Mouse (Mus musculus): Measurements from ENCODE around the gene Tdgf1. TPM values are rescaled to one million over a fixed set of nuclear protein-coding genes. Genes with fewer than 3 reads are reported as not detected.
A peak's percentile ranks its signal among the peaks of the same experiment; 100 is the strongest.

The Tdgf1 gene
- polyA plus RNA-seq, 1 experiment from 2014 or later = not detected

DNA sequence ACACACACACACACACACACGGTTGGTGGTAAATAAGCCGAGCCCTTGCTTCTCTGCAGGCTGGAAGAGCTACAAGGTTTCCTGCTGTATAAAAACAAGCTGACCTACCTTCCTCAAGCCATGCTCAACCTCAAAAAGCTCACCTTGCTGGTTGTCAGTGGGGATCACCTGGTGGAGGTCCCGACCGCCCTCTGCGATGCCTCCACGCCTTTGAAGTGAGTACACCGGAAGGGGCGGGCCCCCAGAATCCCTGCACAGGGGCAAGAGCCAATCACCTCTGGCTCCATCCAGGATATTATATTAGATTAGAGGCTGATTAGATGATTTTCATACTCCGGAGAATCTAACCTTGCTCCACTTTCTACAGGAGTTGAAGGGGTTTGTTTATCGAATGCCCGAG, 33.5 kb upstream of the Tdgf1 start:
- no peak for ATAC-seq (ENCODE audit: insufficient number of reproducible peaks, insufficient read depth, low FRiP score, low TSS enrichment, low read depth)
- no peak overlapping the region for H3K9ac ChIP-seq (replicated peaks)
- no peak overlapping the region for H3K27ac ChIP-seq
- no peak overlapping the region for H3K4me2 ChIP-seq
- no peak overlapping the region for H3K4me3 ChIP-seq (replicated peaks)
- no peaks in the 10 kb centered on the region for H3K9me3 ChIP-seq
- H3K27me3 ChIP-seq = no peaks in the 10 kb centered on the region
- 91% methylated on average over 11 of the region's 11 CpGs for WGBS
- no peaks in the 10 kb centered on the region for H3K36me3 ChIP-seq
- H3K4me1 ChIP-seq (replicated peaks) = no peaks in the 10 kb centered on the region

DNA sequence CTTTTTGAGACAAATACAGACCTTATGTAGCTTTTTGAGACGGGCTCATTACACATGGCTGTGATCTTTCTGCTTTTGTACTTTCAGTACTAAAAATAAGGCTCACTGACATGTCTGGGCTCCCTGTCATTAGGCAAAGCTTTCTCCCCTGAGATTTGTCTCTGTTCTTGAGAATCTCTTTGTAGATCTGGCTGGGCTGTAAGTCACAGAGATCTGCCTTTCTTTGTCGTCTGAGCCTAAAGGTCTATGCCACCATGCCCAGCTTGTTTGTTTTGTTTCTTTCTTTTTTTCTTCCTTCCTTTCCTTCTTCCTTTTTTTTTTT, 19.9 kb upstream of the Tdgf1 start:
- Histone ChIP-seq H3K4me3 (replicated peaks) (no peak overlapping the region), H3K9ac (replicated peaks) (no peak overlapping the region), H3K27ac (no peak overlapping the region), H3K27me3 (no peaks in the 10 kb centered on the region), H3K4me1 (replicated peaks) (no peaks in the 10 kb centered on the region), H3K9me3 (no peaks in the 10 kb centered on the region), H3K4me2 (no peak overlapping the region), H3K36me3 (no peaks in the 10 kb centered on the region)
- 81% methylated on average over 2 of the region's 2 CpGs for WGBS
- ATAC-seq (ENCODE audit: insufficient number of reproducible peaks, insufficient read depth, low FRiP score, low TSS enrichment, low read depth) = no peak

DNA sequence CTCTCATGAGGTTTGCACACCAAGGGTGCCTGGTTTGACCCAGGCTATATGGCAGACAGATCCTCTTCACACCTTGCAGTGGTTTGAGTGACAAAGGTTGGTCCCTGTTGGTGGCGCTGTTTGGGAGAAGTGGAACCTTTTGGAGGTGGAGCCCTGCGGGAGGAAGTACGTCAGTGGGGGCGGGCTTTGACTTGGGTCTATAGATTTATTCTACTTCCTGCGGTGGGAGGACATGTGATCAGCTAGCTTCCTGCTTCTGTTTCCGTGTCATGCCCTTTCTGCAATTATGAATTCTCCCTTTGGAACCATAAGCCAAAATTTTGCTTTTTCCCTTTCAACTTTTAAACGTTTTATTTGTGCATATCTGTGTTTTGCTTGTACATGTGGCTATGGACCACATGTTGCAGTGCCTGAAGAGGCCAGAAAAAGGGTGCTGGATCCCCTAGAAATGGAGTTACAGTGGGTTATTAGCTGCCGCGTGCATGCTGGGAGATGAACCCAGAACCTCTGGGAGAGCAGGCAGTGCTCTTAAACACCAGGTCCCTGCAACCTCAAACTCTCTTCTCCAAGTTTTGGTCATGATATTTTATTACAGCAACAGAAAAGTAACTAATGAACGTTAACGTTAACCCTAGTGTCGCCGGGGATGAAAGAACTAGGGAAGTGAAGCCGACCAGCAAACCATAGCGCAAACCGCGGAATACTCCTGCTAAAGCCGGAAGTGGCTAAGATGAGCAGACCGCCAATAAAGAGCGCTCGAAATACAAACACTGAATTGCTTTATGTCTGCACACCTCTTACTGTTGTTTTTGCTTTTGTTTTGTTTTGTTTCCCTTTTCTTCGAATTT, 19.3 kb upstream of the Tdgf1 start:
- H3K4me1 ChIP-seq (replicated peaks) = no peaks in the 10 kb centered on the region
- 88% methylated on average over 22 of the region's 22 CpGs for WGBS

DNA sequence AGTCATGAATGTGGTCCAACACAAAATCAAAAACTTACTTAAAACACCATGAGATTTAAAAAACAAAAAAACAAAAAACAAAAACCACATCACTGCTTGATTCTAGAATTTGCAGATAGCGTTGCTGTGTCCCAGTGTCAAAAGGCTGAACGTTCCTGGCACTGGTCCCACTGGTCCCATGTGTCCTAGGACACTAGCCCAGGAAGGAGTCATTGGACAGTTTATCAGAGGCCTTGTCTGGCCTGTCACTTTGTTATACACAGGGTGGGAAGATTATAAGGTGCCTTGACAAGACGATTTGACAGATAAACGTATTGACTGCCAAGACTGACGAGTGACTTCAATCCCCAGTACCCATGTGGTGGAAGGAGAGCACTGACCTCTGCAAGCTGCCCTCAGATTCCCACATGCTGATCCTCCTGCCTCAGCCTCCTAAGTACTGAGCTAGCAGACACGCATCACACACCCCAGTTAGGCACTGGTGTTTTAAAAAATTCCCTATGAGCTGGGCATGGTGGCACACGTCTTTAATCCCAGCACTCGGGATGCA, 17.7 kb upstream of the Tdgf1 start:
- Histone ChIP-seq H3K36me3 (no peaks in the 10 kb centered on the region), H3K4me1 (replicated peaks) (no peaks in the 10 kb centered on the region), H3K4me3 (replicated peaks) (no peak overlapping the region), H3K9me3 (no peaks in the 10 kb centered on the region), H3K4me2 (no peak overlapping the region), H3K9ac (replicated peaks) (no peak overlapping the region), H3K27ac (no peak overlapping the region), H3K27me3 (no peaks in the 10 kb centered on the region)
- no peak for ATAC-seq (ENCODE audit: insufficient number of reproducible peaks, insufficient read depth, low FRiP score, low TSS enrichment, low read depth)
- 90% methylated on average over 8 of the region's 8 CpGs for WGBS

More for the DNA sequence above, 19.3 kb upstream of the Tdgf1 start:
- no peaks in the 10 kb centered on the region for H3K36me3 ChIP-seq
- no peaks in the 10 kb centered on the region for H3K9me3 ChIP-seq
- no peak overlapping the region for H3K4me3 ChIP-seq (replicated peaks)
- H3K4me2 ChIP-seq = no peak overlapping the region
- no peak overlapping the region for H3K27ac ChIP-seq
- no peak overlapping the region for H3K9ac ChIP-seq (replicated peaks)
- H3K27me3 ChIP-seq = no peaks in the 10 kb centered on the region
- no peak for ATAC-seq (ENCODE audit: insufficient number of reproducible peaks, insufficient read depth, low FRiP score, low TSS enrichment, low read depth)

DNA sequence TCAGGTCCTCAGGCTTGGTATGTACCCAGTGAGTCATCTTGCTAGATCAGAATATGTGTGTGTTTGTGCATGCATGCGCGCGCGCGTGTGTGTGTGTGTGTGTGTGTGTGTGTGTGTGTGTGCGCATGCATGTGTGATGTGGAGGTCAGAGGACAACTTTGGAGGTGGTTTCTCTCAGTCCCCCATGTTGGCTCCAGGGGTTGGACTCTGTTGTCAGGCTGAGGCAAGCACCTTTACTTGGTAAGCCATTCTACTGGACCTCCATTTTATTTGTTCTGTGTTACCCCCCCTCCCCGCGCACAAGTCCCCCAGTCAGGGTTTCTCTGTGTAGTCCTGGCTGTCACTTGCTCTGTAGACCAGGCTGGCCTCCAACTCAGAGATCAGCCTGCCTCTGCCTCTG, 15.4 kb upstream of the Tdgf1 start:
- H3K9me3 ChIP-seq = no peaks in the 10 kb centered on the region
- no peak overlapping the region for H3K4me3 ChIP-seq (replicated peaks)
- no peaks in the 10 kb centered on the region for H3K36me3 ChIP-seq
- H3K9ac ChIP-seq (replicated peaks) = no peak overlapping the region
- ATAC-seq (ENCODE audit: insufficient number of reproducible peaks, insufficient read depth, low FRiP score, low TSS enrichment, low read depth) = no peak
- peaks cover 2% of the 10 kb centered on the region for H3K27me3 ChIP-seq
- no peak overlapping the region for H3K27ac ChIP-seq
- 0 out of 2 replicates have a peak, but pooled peaks cover 6% of the 10 kb centered on the region for H3K4me1 ChIP-seq (replicated peaks)
- no peak overlapping the region for H3K4me2 ChIP-seq
- 98% methylated on average over 8 of the region's 8 CpGs for WGBS

DNA sequence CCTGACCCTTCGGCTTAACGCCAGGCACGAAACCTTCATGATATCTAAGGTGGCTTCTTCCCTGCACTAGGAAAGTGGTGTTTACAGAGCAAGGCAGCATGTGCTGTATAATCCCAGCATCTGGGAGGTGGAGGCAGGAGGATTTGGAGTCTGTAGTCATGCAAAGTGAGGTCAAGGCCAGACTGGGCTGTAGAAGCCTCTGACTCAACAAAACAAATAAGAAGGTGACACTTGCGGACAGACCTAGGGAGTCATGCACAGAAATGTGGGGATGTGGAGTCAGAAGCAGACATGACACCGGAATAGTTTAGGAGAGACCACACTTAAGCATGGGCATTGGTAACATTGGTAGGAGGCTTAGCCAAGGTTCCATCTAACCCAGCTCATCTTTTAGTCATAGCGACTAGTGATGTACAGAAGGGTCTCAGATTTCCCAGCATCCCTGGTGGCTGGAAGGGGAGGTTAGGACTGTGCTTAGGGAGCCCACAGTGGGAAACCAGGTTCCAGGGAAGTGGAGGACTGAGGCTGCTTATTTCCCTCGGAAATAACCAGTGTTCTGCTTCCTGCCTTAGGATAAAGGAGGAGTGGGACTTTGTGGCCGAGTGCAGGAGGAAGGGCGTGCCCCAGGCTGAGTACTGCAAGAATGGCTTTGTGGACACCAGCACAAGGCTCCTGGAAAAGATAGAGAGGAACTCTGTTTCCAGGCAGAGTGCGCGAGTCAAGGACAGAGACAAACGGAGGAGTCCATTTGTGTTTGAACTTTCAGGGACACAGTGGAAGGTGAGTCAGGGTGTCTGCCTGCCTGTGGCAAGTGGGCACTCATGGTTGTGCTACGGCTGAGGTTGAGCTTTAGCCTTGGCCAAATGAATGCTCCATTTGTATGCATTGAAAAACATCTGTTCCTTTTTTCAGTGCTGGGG, 14.5 kb upstream of the Tdgf1 start:
- H3K4me3 ChIP-seq (replicated peaks) = no peak overlapping the region
- 0 out of 2 replicates have a peak, but pooled peaks cover 6% of the 10 kb centered on the region for H3K4me1 ChIP-seq (replicated peaks)
- no peak for ATAC-seq (ENCODE audit: insufficient number of reproducible peaks, insufficient read depth, low FRiP score, low TSS enrichment, low read depth)
- H3K9ac ChIP-seq (replicated peaks) = no peak overlapping the region
- no peak overlapping the region for H3K4me2 ChIP-seq
- H3K9me3 ChIP-seq = no peaks in the 10 kb centered on the region
- H3K36me3 ChIP-seq = no peaks in the 10 kb centered on the region
- no peak overlapping the region for H3K27ac ChIP-seq
- WGBS = 84% methylated on average over 13 of the region's 13 CpGs
- peaks cover 11% of the 10 kb centered on the region for H3K27me3 ChIP-seq

DNA sequence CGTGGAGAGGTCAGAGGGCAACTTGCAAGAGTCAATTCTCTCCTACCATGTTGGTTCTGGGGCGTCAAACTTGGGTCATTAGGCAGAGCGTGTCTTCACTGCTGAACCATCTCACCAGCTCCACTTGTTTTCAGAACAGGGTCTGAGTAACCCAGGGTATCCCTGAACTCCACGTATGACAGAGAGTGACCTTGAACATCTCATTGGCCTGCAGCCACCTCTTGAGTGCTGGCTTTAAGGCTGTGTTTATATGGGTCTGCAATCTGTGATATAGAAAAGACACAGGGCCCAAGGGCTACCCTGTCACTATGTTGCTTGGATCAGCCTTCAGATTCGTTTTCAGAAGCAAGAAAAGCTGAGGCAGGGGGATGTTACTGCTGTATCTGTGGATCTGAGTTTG, 13.7 kb upstream of the Tdgf1 start:
- Histone ChIP-seq H3K27ac (no peak overlapping the region), H3K27me3 (peaks cover 19% of the 10 kb centered on the region), H3K4me1 (replicated peaks) (0 out of 2 replicates have a peak, but pooled peaks cover 6% of the 10 kb centered on the region), H3K9me3 (no peaks in the 10 kb centered on the region), H3K36me3 (no peaks in the 10 kb centered on the region), H3K4me3 (replicated peaks) (no peak overlapping the region), H3K9ac (replicated peaks) (no peak overlapping the region), H3K4me2 (no peak overlapping the region)
- ATAC-seq (ENCODE audit: insufficient number of reproducible peaks, insufficient read depth, low FRiP score, low TSS enrichment, low read depth) = no peak
- WGBS = 80% methylated on average over 5 of the region's 5 CpGs

DNA sequence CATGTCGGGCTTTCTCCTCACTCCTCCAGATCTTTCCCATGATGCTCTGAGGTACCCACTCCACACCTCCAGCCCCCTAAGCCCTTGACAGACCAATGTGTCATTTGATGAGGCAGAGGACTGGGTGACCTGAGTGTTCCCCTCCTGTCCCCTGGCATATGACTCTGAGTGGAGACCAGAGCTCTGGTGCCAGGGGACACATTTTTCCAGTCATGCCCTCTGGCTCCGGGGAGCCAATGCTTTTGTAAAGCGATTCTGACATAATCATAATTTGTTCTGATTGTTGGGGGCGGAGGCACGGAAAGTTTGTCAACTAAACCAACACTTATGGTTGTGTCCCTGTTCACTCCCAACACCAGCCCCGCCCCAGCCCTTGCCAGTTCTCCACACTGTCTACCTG, 10.0 kb upstream of the Tdgf1 start:
- Histone ChIP-seq H3K36me3 (no peaks in the 10 kb centered on the region), H3K9me3 (no peaks in the 10 kb centered on the region), H3K27ac (no peak overlapping the region), H3K9ac (replicated peaks) (no peak overlapping the region), H3K27me3 (peaks cover 56% of the 10 kb centered on the region), H3K4me3 (replicated peaks) (no peak overlapping the region), H3K4me2 (no peak overlapping the region), H3K4me1 (replicated peaks) (peaks cover 6% of the 10 kb centered on the region; the same call in 1 of the 2 replicates)
- ATAC-seq (ENCODE audit: insufficient number of reproducible peaks, insufficient read depth, low FRiP score, low TSS enrichment, low read depth) = no peak
- 84% methylated on average over 6 of the region's 6 CpGs for WGBS

DNA sequence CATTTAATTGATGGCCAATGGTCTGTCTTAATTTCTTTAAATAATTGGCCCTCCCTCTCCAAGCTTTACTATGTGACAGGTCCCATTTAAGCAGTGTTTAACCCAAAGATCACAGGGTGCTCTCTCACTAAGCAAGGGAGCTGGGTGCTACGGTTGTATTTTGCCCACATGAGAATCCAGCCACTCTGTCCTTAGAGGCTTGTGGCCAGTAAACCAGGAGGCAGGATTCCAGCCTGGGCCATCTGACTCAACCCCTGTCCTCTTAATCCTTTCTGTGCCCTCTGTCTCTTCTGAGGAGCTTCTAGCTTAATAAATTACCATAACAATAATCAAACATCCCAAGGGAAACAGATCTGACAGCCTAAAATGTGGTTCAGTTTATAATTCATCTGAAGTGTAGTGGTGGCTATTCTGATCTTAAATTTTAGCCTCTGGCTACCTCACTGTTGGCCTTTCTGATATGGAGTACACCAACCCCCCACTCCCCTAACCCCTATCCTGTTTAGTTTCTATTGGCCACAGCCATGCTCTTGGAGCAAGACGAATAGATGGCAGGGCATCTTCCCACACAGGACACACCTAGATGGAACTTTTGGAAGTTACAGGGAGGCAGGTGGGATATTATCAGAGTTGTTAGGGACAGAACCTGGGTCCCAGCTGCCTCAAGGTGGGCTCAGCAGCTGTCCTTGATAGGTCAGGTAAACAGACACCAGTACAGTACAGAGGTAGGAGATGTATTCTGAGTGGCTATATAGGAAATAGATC, 8.9 kb upstream of the Tdgf1 start:
- Histone ChIP-seq H3K4me3 (replicated peaks) (no peak overlapping the region), H3K36me3 (no peaks in the 10 kb centered on the region), H3K27me3 (peaks cover 59% of the 10 kb centered on the region), H3K4me1 (replicated peaks) (peaks cover 6% of the 10 kb centered on the region; the same call in 1 of the 2 replicates), H3K4me2 (no peak overlapping the region), H3K27ac (no peak overlapping the region), H3K9ac (replicated peaks) (no peak overlapping the region), H3K9me3 (no peaks in the 10 kb centered on the region)
- ATAC-seq (ENCODE audit: insufficient number of reproducible peaks, insufficient read depth, low FRiP score, low TSS enrichment, low read depth) = no peak
- WGBS = 56% methylated on average over 2 of the region's 2 CpGs

DNA sequence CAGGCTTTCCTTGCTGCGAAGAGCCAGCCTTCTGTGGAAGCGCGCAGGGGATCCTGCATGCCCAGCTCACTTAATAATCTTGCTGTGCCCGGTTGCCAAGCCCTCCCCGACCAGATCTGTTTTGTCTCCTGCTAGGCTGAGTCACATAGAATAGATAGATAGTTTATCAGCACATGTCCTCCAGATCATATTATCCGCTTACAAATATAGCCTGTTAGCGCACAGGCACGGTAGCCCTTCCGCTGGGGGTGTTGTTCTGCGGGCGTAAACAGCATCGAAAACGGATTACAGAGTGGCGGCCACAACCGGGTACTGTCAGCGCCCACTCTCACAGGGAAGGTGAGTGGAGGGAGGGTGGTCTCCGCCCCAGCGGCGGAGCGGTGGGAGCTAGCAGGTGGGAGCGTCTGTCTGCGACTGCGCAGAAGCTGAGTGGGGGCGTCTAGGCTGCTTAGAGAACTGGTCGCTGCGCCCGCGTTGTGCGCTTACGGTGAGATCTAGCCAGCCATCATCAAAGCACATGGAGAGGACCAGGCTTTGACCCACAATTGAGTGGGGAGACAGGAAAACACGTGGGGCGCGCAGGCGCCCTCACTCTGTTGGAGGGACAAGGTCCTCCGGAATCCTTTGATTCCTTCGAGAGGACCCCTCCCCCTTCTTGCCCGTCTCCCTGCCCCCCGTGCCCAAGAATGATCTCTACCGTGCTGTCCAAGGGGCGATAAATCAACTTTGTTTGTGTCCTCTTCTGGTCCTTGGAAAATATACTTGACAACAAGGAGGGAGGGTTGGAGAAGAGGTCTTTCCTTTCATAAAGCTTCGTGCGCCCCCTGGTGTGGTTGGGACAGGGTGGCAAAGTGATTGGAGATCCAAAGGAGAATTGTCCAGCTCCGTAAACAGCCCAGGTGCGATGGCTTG, 7.8 kb upstream of the Tdgf1 start:
- Histone ChIP-seq H3K4me2 (peak overlapping the region; percentile 97), H3K27me3 (peaks cover 64% of the 10 kb centered on the region), H3K27ac (no peak overlapping the region), H3K4me3 (replicated peaks) (peak overlapping the region; percentile 55), H3K36me3 (no peaks in the 10 kb centered on the region), H3K4me1 (replicated peaks) (peaks cover 6% of the 10 kb centered on the region; the same call in 1 of the 2 replicates), H3K9me3 (no peaks in the 10 kb centered on the region), H3K9ac (replicated peaks) (peak overlapping the region; percentile 54)
- ATAC-seq (ENCODE audit: insufficient number of reproducible peaks, insufficient read depth, low FRiP score, low TSS enrichment, low read depth) = peak; percentile 38; the same call in 1 of the 2 replicates
- WGBS = 1% methylated on average over 44 of the region's 44 CpGs

Data from limb, embryonic 12.5 days (tissue).